Mouse (Mus musculus) retina, postnatal 1 day (tissue): ENCODE results near the gene Vmn1r16.
"Not testable (repeated sequence)": the region's sequence is repeated elsewhere in the genome, so short reads cannot be mapped to it uniquely, and the experiment has no call there.

Source experiments
- DNase-seq: peaks from one replicate; pipeline ENCODE4 v3.0.0-alpha.2; 2012

Vmn1r16 gene

GRCm38 (mm10) chr6:57329394-57329793, at the start of gene Vmn1r16:
Gene Vmn1r16, minus strand, starts transcription at chr6:57329494.
- DNase-seq, result no peak

GRCm38 (mm10) chr6:57367496-57367895, 38.2 kb upstream of the Vmn1r16 start:
- DNase-seq, result no peak

- not testable (repeated sequence) for DNase-seq
Measured at GRCm38 (mm10) chr6:57365866-57366265, 36.6 kb upstream of the Vmn1r16 start.

- DNase-seq, result no peak
Measured at GRCm38 (mm10) chr6:57363627-57364026, 34.3 kb upstream of the Vmn1r16 start, which contains the start of gene Vmn1r17. Gene Vmn1r17, minus strand, starts transcription at chr6:57363727.

GRCm38 (mm10) chr6:57356864-57357263, 27.6 kb upstream of the Vmn1r16 start:
- DNase-seq, result no peak

- DNase-seq, result no peak
Measured at GRCm38 (mm10) chr6:57326176-57326575, 3.1 kb downstream of the Vmn1r16 start.

GRCm38 (mm10) chr6:57278952-57279351, 50.3 kb downstream of the Vmn1r16 start:
- no peak for DNase-seq

GRCm38 (mm10) chr6:57272517-57272916, 56.8 kb downstream of the Vmn1r16 start:
- no peak for DNase-seq

GRCm38 (mm10) chr6:57271881-57272280, 57.4 kb downstream of the Vmn1r16 start:
- DNase-seq, result no peak
